Mouse (Mus musculus): ENCODE data around the gene Ddit4l.

- no peak for TF ChIP-seq CTCF (IDR thresholded peaks at IDR 0.05)
- no peak for TF ChIP-seq POLR2A (IDR thresholded peaks at IDR 0.05; ENCODE audit: insufficient read depth, low read depth, low read length)
These were observed 12.4 kb upstream of the Ddit4l start for GRCm38 (mm10) chr3:137608918-137609435.
